Mouse (Mus musculus): ENCODE results near the gene Gm6583. TPM values are rescaled to one million over a fixed set of nuclear protein-coding genes. Genes with fewer than 3 reads are reported as not detected.

The Gm6583 gene
- polyA plus RNA-seq, 1 experiment from 2014 or later, result 0.26 TPM

- no peaks in the 10 kb centered on the region for H3K9me3 ChIP-seq (ENCODE audit: control insufficient read depth, low read length)
- no peak overlapping the region for H3K4me3 ChIP-seq (ENCODE audit: low read depth, low read length)
- 56% methylated on average over 16 of the region's 16 CpGs for WGBS
- no peaks in the 10 kb centered on the region for H3K36me3 ChIP-seq (ENCODE audit: control insufficient read depth, insufficient read depth, low read length)
- no peaks in the 10 kb centered on the region for H3K27me3 ChIP-seq (ENCODE audit: control insufficient read depth, insufficient read depth, low read length)
- H3K4me1 ChIP-seq (replicated peaks; ENCODE audit: control insufficient read depth, insufficient read depth, low read length), result peaks cover 2% of the 10 kb centered on the region
- ATAC-seq (ENCODE audit: low FRiP score), result no peak
- no peak overlapping the region for H3K27ac ChIP-seq (ENCODE audit: low read depth, low read length)
- H3K9ac ChIP-seq (ENCODE audit: low read depth, low read length), result no peak overlapping the region
- no peak overlapping the region for H3K4me2 ChIP-seq (replicated peaks; ENCODE audit: low read depth, low read length)
- DNase-seq (ENCODE audit: low spot score), result no peak
These were observed 35.2 kb upstream of the Gm6583 start for GRCm38 (mm10) chr5:112391002-112391401.

- no peak for ATAC-seq (ENCODE audit: low FRiP score)
- H3K4me2 ChIP-seq (replicated peaks; ENCODE audit: low read depth, low read length), result no peak overlapping the region
- 86% methylated on average over 9 of the region's 9 CpGs for WGBS
- no peak overlapping the region for H3K27ac ChIP-seq (ENCODE audit: low read depth, low read length)
- no peaks in the 10 kb centered on the region for H3K27me3 ChIP-seq (ENCODE audit: control insufficient read depth, insufficient read depth, low read length)
- no peak overlapping the region for H3K4me3 ChIP-seq (ENCODE audit: low read depth, low read length)
- no peaks in the 10 kb centered on the region; the same call in 1 of the 2 replicates for H3K36me3 ChIP-seq (ENCODE audit: control insufficient read depth, insufficient read depth, low read length)
- H3K9ac ChIP-seq (ENCODE audit: low read depth, low read length), result no peak overlapping the region
- H3K4me1 ChIP-seq (replicated peaks; ENCODE audit: control insufficient read depth, insufficient read depth, low read length), result peaks cover 2% of the 10 kb centered on the region; the same call in 1 of the 2 replicates
- no peaks in the 10 kb centered on the region for H3K9me3 ChIP-seq (ENCODE audit: control insufficient read depth, low read length)
- no peak for DNase-seq (ENCODE audit: low spot score)
These were observed 33.5 kb upstream of the Gm6583 start for GRCm38 (mm10) chr5:112389352-112389751.

GRCm38 (mm10) chr5:112385973-112386372, 30.1 kb upstream of the Gm6583 start:
- no peaks in the 10 kb centered on the region for H3K27me3 ChIP-seq (ENCODE audit: control insufficient read depth, insufficient read depth, low read length)
- H3K4me2 ChIP-seq (replicated peaks; ENCODE audit: low read depth, low read length), result no peak overlapping the region
- no peaks in the 10 kb centered on the region for H3K9me3 ChIP-seq (ENCODE audit: control insufficient read depth, low read length)
- no peaks in the 10 kb centered on the region; the same call in 1 of the 2 replicates for H3K36me3 ChIP-seq (ENCODE audit: control insufficient read depth, insufficient read depth, low read length)
- no peak overlapping the region for H3K4me3 ChIP-seq (ENCODE audit: low read depth, low read length)
- WGBS, result 89% methylated on average over 2 of the region's 2 CpGs
- H3K4me1 ChIP-seq (replicated peaks; ENCODE audit: control insufficient read depth, insufficient read depth, low read length), result no peaks in the 10 kb centered on the region
- H3K27ac ChIP-seq (ENCODE audit: low read depth, low read length), result no peak overlapping the region
- ATAC-seq (ENCODE audit: low FRiP score), result no peak
- no peak overlapping the region for H3K9ac ChIP-seq (ENCODE audit: low read depth, low read length)
- DNase-seq (ENCODE audit: low spot score), result no peak

- 89% methylated on average over 13 of the region's 13 CpGs for WGBS
These were observed 29.1 kb upstream of the Gm6583 start for GRCm38 (mm10) chr5:112384805-112385472.

GRCm38 (mm10) chr5:112382641-112383330, 27.0 kb upstream of the Gm6583 start:
- ATAC-seq (ENCODE audit: low FRiP score), result no peak
- no peak overlapping the region for H3K9ac ChIP-seq (ENCODE audit: low read depth, low read length)
- H3K4me2 ChIP-seq (replicated peaks; ENCODE audit: low read depth, low read length), result no peak overlapping the region
- no peaks in the 10 kb centered on the region; the same call in 1 of the 2 replicates for H3K36me3 ChIP-seq (ENCODE audit: control insufficient read depth, insufficient read depth, low read length)
- no peaks in the 10 kb centered on the region for H3K9me3 ChIP-seq (ENCODE audit: control insufficient read depth, low read length)
- no peak for DNase-seq (ENCODE audit: low spot score)
- H3K4me3 ChIP-seq (ENCODE audit: low read depth, low read length), result no peak overlapping the region
- 71% methylated on average over 17 of the region's 17 CpGs for WGBS
- no peaks in the 10 kb centered on the region for H3K4me1 ChIP-seq (replicated peaks; ENCODE audit: control insufficient read depth, insufficient read depth, low read length)
- no peak overlapping the region; the same call in 1 of the 2 replicates for H3K27ac ChIP-seq (ENCODE audit: low read depth, low read length)
- no peaks in the 10 kb centered on the region for H3K27me3 ChIP-seq (ENCODE audit: control insufficient read depth, insufficient read depth, low read length)

More at GRCm38 (mm10) chr5:112384805-112385472, 29.1 kb upstream of the Gm6583 start:
- no peak for DNase-seq (ENCODE audit: low spot score)
- no peak overlapping the region for H3K4me2 ChIP-seq (replicated peaks; ENCODE audit: low read depth, low read length)
- H3K27ac ChIP-seq (ENCODE audit: low read depth, low read length), result no peak overlapping the region
- no peaks in the 10 kb centered on the region for H3K4me1 ChIP-seq (replicated peaks; ENCODE audit: control insufficient read depth, insufficient read depth, low read length)
- H3K4me3 ChIP-seq (ENCODE audit: low read depth, low read length), result no peak overlapping the region
- no peaks in the 10 kb centered on the region for H3K27me3 ChIP-seq (ENCODE audit: control insufficient read depth, insufficient read depth, low read length)
- no peak for ATAC-seq (ENCODE audit: low FRiP score)
- no peaks in the 10 kb centered on the region for H3K9me3 ChIP-seq (ENCODE audit: control insufficient read depth, low read length)
- H3K36me3 ChIP-seq (ENCODE audit: control insufficient read depth, insufficient read depth, low read length), result no peaks in the 10 kb centered on the region; the same call in 1 of the 2 replicates
- H3K9ac ChIP-seq (ENCODE audit: low read depth, low read length), result no peak overlapping the region

- H3K9ac ChIP-seq (ENCODE audit: low read depth, low read length), result no peak overlapping the region
- no peak for DNase-seq (ENCODE audit: low spot score)
- H3K4me3 ChIP-seq (ENCODE audit: low read depth, low read length), result no peak overlapping the region
- no peaks in the 10 kb centered on the region; the same call in 1 of the 2 replicates for H3K36me3 ChIP-seq (ENCODE audit: control insufficient read depth, insufficient read depth, low read length)
- H3K9me3 ChIP-seq (ENCODE audit: control insufficient read depth, low read length), result no peaks in the 10 kb centered on the region
- H3K4me1 ChIP-seq (replicated peaks; ENCODE audit: control insufficient read depth, insufficient read depth, low read length), result no peaks in the 10 kb centered on the region
- 64% methylated on average over 9 of the region's 9 CpGs for WGBS
- no peaks in the 10 kb centered on the region for H3K27me3 ChIP-seq (ENCODE audit: control insufficient read depth, insufficient read depth, low read length)
- ATAC-seq (ENCODE audit: low FRiP score), result no peak
- H3K4me2 ChIP-seq (replicated peaks; ENCODE audit: low read depth, low read length), result no peak overlapping the region
- peak overlapping the region; percentile 3; the same call in 1 of the 2 replicates for H3K27ac ChIP-seq (ENCODE audit: low read depth, low read length)
These were observed 26.2 kb upstream of the Gm6583 start for GRCm38 (mm10) chr5:112382042-112382441.

- H3K4me2 ChIP-seq (replicated peaks; ENCODE audit: low read depth, low read length), result no peak overlapping the region
- H3K9ac ChIP-seq (ENCODE audit: low read depth, low read length), result no peak overlapping the region
- 86% methylated on average over 11 of the region's 11 CpGs for WGBS
- H3K4me3 ChIP-seq (ENCODE audit: low read depth, low read length), result no peak overlapping the region
- no peaks in the 10 kb centered on the region; the same call in 1 of the 2 replicates for H3K36me3 ChIP-seq (ENCODE audit: control insufficient read depth, insufficient read depth, low read length)
- no peaks in the 10 kb centered on the region for H3K9me3 ChIP-seq (ENCODE audit: control insufficient read depth, low read length)
- DNase-seq (ENCODE audit: low spot score), result no peak
- H3K4me1 ChIP-seq (replicated peaks; ENCODE audit: control insufficient read depth, insufficient read depth, low read length), result no peaks in the 10 kb centered on the region; the same call in 1 of the 2 replicates
- H3K27me3 ChIP-seq (ENCODE audit: control insufficient read depth, insufficient read depth, low read length), result no peaks in the 10 kb centered on the region
- ATAC-seq (ENCODE audit: low FRiP score), result no peak
- no peak overlapping the region for H3K27ac ChIP-seq (ENCODE audit: low read depth, low read length)
These were observed 25.3 kb upstream of the Gm6583 start for GRCm38 (mm10) chr5:112381154-112381553.

GRCm38 (mm10) chr5:112378716-112379115, 22.9 kb upstream of the Gm6583 start:
- Histone ChIP-seq H3K4me1 (replicated peaks; ENCODE audit: control insufficient read depth, insufficient read depth, low read length) (no peaks in the 10 kb centered on the region; the same call in 1 of the 2 replicates), H3K27ac (ENCODE audit: low read depth, low read length) (no peak overlapping the region), H3K36me3 (ENCODE audit: control insufficient read depth, insufficient read depth, low read length) (no peaks in the 10 kb centered on the region), H3K9me3 (ENCODE audit: control insufficient read depth, low read length) (no peaks in the 10 kb centered on the region), H3K4me3 (ENCODE audit: low read depth, low read length) (no peak overlapping the region), H3K27me3 (ENCODE audit: control insufficient read depth, insufficient read depth, low read length) (no peaks in the 10 kb centered on the region), H3K4me2 (replicated peaks; ENCODE audit: low read depth, low read length) (no peak overlapping the region), H3K9ac (ENCODE audit: low read depth, low read length) (no peak overlapping the region)
- 81% methylated on average over 6 of the region's 6 CpGs for WGBS
- ATAC-seq (ENCODE audit: low FRiP score) (no peak), DNase-seq (ENCODE audit: low spot score) (no peak)

Data from hindbrain, embryonic 11.5 days (tissue).